24 mouse cellular contexts compared by ENCODE assay signal in genomic region chr3:148448888-148449287, GRCm38 (mm10).
DNase-seq lines count a peak whose midpoint lies in the region; ATAC-seq lines count a peak whose summit lies in the region.
"Had no signal": no experiment of that assay in that cellular context is flagged by ENCODE, and none has a peak within 500 bp of the region (broad histone marks: within the 10 kb centered on the region; RNA-seq: fewer than 3 reads in every experiment).

No protein-coding gene starts in this region.

- peak; percentile 50 for ATAC-seq in midbrain, embryonic 12.5 days (ENCODE audit: low FRiP score, low read depth)
- ATAC-seq in midbrain, embryonic 14.5 days (ENCODE audit: low FRiP score, low TSS enrichment) = no peak; the same call in 1 of the 2 replicates
- ATAC-seq in forebrain, embryonic 13.5 days = peak; percentile 54
- ATAC-seq in forebrain, embryonic 16.5 days = peak; percentile 74; the same call in 1 of the 2 replicates
- ATAC-seq: activated CD4-positive, CD25-positive, alpha-beta regulatory T cell, adult 4 months; CD4-positive, CD25-positive, alpha-beta regulatory T cell, adult 4 months had no signal

- DNase-seq in midbrain, embryonic 14.5 days = no peak
- DNase-seq in Muller cell, postnatal 12 days (ENCODE audit: inconsistent ontology term) = peak; percentile 10
- no peak for DNase-seq in kidney, postnatal 10 days
- DNase-seq: adrenal gland, adult 8-10 months; adrenal gland, postnatal 25 days; cerebellum, adult 11-12 months; cerebellum, adult 8-10 months; cerebellum, postnatal 10 days; cerebellum, postnatal 36 days; embryo, embryonic 11 days; gastrocnemius, adult 2 months; gastrocnemius, postnatal 14 days; heart, adult 11 months had no signal

- WGBS in midbrain, embryonic 12.5 days = 66% methylated on average over 3 of the region's 3 CpGs
- 58% methylated on average over 3 of the region's 3 CpGs for WGBS in midbrain, embryonic 14.5 days
- WGBS in forebrain, embryonic 13.5 days = 35% methylated on average over 3 of the region's 3 CpGs
- WGBS in forebrain, embryonic 16.5 days = 25% methylated on average over 3 of the region's 3 CpGs

- H3K27me3 ChIP-seq in midbrain, embryonic 12.5 days = no peaks in the 10 kb centered on the region
- H3K27me3 ChIP-seq in midbrain, embryonic 14.5 days (ENCODE audit: control insufficient read depth, insufficient read depth, low read length) = no peaks in the 10 kb centered on the region
- H3K27me3 ChIP-seq in forebrain, embryonic 13.5 days = no peaks in the 10 kb centered on the region
- no peaks in the 10 kb centered on the region for H3K27me3 ChIP-seq in forebrain, embryonic 16.5 days (replicated peaks; ENCODE audit: control insufficient read depth, insufficient read depth, low read length)
- H3K27me3 ChIP-seq: embryonic facial prominence, embryonic 13.5 days; hindbrain, embryonic 12.5 days; hindbrain, embryonic 15.5 days had no signal

- no peak overlapping the region for H3K4me2 ChIP-seq in midbrain, embryonic 12.5 days (replicated peaks)
- H3K4me2 ChIP-seq in midbrain, embryonic 14.5 days (ENCODE audit: low read length) = no peak overlapping the region
- H3K4me2 ChIP-seq in forebrain, embryonic 13.5 days = no peak overlapping the region
- no peak overlapping the region for H3K4me2 ChIP-seq in forebrain, embryonic 16.5 days (ENCODE audit: low read length)
- H3K4me2 ChIP-seq: embryonic facial prominence, embryonic 13.5 days; heart, embryonic 11.5 days; hindbrain, embryonic 12.5 days; hindbrain, embryonic 15.5 days had no signal

- no peak overlapping the region for H3K27ac ChIP-seq in midbrain, embryonic 12.5 days (replicated peaks)
- no peak overlapping the region for H3K27ac ChIP-seq in midbrain, embryonic 14.5 days (replicated peaks; ENCODE audit: low read depth, low read length)
- H3K27ac ChIP-seq in forebrain, embryonic 13.5 days = no peak overlapping the region
- no peak overlapping the region for H3K27ac ChIP-seq in forebrain, embryonic 16.5 days (ENCODE audit: low read length)
- H3K27ac ChIP-seq: embryonic facial prominence, embryonic 10.5 days; embryonic facial prominence, embryonic 13.5 days; gastrocnemius, adult 2 months; hindbrain, embryonic 12.5 days; hindbrain, embryonic 15.5 days had no signal

- H3K4me1 ChIP-seq in midbrain, embryonic 12.5 days = peaks cover 4% of the 10 kb centered on the region; the same call in 1 of the 2 replicates
- no peaks in the 10 kb centered on the region for H3K4me1 ChIP-seq in midbrain, embryonic 14.5 days (ENCODE audit: control insufficient read depth, insufficient read depth, low read length)
- H3K4me1 ChIP-seq in forebrain, embryonic 13.5 days = peaks cover 16% of the 10 kb centered on the region
- H3K4me1 ChIP-seq in forebrain, embryonic 16.5 days (replicated peaks; ENCODE audit: control insufficient read depth, insufficient read depth, low read length) = peaks cover 4% of the 10 kb centered on the region; the same call in 1 of the 2 replicates
- H3K4me1 ChIP-seq: embryonic facial prominence, embryonic 10.5 days; hindbrain, embryonic 12.5 days; hindbrain, embryonic 15.5 days had no signal

- H3K4me3 ChIP-seq in midbrain, embryonic 12.5 days = no peak overlapping the region
- H3K4me3 ChIP-seq in midbrain, embryonic 14.5 days (replicated peaks; ENCODE audit: low read depth, low read length) = no peak overlapping the region
- no peak overlapping the region for H3K4me3 ChIP-seq in forebrain, embryonic 13.5 days
- no peak overlapping the region for H3K4me3 ChIP-seq in forebrain, embryonic 16.5 days (replicated peaks; ENCODE audit: low read length)
- H3K4me3 ChIP-seq: embryonic facial prominence, embryonic 10.5 days; embryonic facial prominence, embryonic 13.5 days; erythroblast, embryonic 14.5 days; gastrocnemius, adult 2 months; hindbrain, embryonic 12.5 days; hindbrain, embryonic 15.5 days had no signal

- no peaks in the 10 kb centered on the region for H3K9me3 ChIP-seq in midbrain, embryonic 12.5 days
- H3K9me3 ChIP-seq in midbrain, embryonic 14.5 days (ENCODE audit: control insufficient read depth, low read length) = no peaks in the 10 kb centered on the region
- H3K9me3 ChIP-seq in forebrain, embryonic 13.5 days (replicated peaks) = no peaks in the 10 kb centered on the region
- no peaks in the 10 kb centered on the region for H3K9me3 ChIP-seq in forebrain, embryonic 16.5 days (ENCODE audit: control insufficient read depth, low read length)
- H3K9me3 ChIP-seq: embryonic facial prominence, embryonic 10.5 days; embryonic facial prominence, embryonic 13.5 days; hindbrain, embryonic 12.5 days; hindbrain, embryonic 15.5 days had no signal

- no peak overlapping the region for H3K9ac ChIP-seq in midbrain, embryonic 12.5 days (replicated peaks)
- no peak overlapping the region for H3K9ac ChIP-seq in midbrain, embryonic 14.5 days (replicated peaks; ENCODE audit: low read length)
- H3K9ac ChIP-seq in forebrain, embryonic 13.5 days = no peak overlapping the region
- no peak overlapping the region for H3K9ac ChIP-seq in forebrain, embryonic 16.5 days (replicated peaks; ENCODE audit: low read depth, low read length)
- H3K9ac ChIP-seq: embryonic facial prominence, embryonic 13.5 days; hindbrain, embryonic 12.5 days; hindbrain, embryonic 15.5 days had no signal

- H3K36me3 ChIP-seq in midbrain, embryonic 12.5 days = no peaks in the 10 kb centered on the region
- H3K36me3 ChIP-seq in midbrain, embryonic 14.5 days (ENCODE audit: control insufficient read depth, insufficient read depth, low read length) = no peaks in the 10 kb centered on the region
- no peaks in the 10 kb centered on the region for H3K36me3 ChIP-seq in forebrain, embryonic 13.5 days (ENCODE audit: poor library complexity, severe bottlenecking)
- H3K36me3 ChIP-seq in forebrain, embryonic 16.5 days (ENCODE audit: control insufficient read depth, insufficient read depth) = no peaks in the 10 kb centered on the region
- H3K36me3 ChIP-seq: embryonic facial prominence, embryonic 10.5 days; embryonic facial prominence, embryonic 13.5 days; hindbrain, embryonic 12.5 days; hindbrain, embryonic 15.5 days had no signal
